Mouse (Mus musculus) MEL (cell line): ENCODE data around the gene Numbl.

Source experiments
- CTCF ChIP-seq, 3 experiments: IDR thresholded peaks in 2 of 3; conservative IDR thresholded peaks in 1 of 3; 2 replicates each; pipeline ENCODE4 v1.5.1; 2011 to 2012; ENCODE audit warnings: low read length in 3 of 3, low read depth in 2 of 3, mild to moderate bottlenecking in 2 of 3, improper control_type of control experiment in 1 of 3, inconsistent platforms in 1 of 3, mixed read lengths in 1 of 3, moderate library complexity in 1 of 3; ENCODE audit not compliant: control insufficient read depth in 1 of 3, insufficient read depth in 1 of 3, poor library complexity in 1 of 3, severe bottlenecking in 1 of 3
- ELF1 ChIP-seq: IDR thresholded peaks from 2 replicates; pipeline ENCODE4 v1.6.1; 2014; ENCODE audit warnings: low read depth, mild to moderate bottlenecking, inconsistent platforms, low read length, improper control_type of control experiment, moderate library complexity
- EP300 ChIP-seq, 2 experiments: IDR thresholded peaks; 2 replicates each; pipeline ENCODE4 v1.6.1; 2011; ENCODE audit warnings: improper control_type of control experiment in 2 of 2, low read length in 2 of 2, low read depth in 1 of 2, mild to moderate bottlenecking in 1 of 2
- MXI1 ChIP-seq: IDR thresholded peaks from 2 replicates; pipeline ENCODE4 v1.6.1; 2011; ENCODE audit warnings: mild to moderate bottlenecking, low read depth, low read length, improper control_type of control experiment
- MYC ChIP-seq: IDR thresholded peaks from 2 replicates; pipeline ENCODE4 v1.6.1; 2011; ENCODE audit warnings: low read depth, mild to moderate bottlenecking, low read length, improper control_type of control experiment, moderate library complexity
- POLR2A ChIP-seq, 2 experiments: IDR thresholded peaks; 2 replicates each; pipeline ENCODE4 v1.6.1; 2011 to 2012; ENCODE audit warnings: low read length in 2 of 2, mild to moderate bottlenecking in 2 of 2, control low read depth in 1 of 2, improper control_type of control experiment in 1 of 2, low read depth in 1 of 2, moderate library complexity in 1 of 2; ENCODE audit not compliant: control insufficient read depth in 1 of 2, insufficient read depth in 1 of 2, poor library complexity in 1 of 2
- USF2 ChIP-seq, 2 experiments: IDR thresholded peaks; 2 replicates each; pipeline ENCODE4 v1.6.1; 2011 to 2012; ENCODE audit warnings: improper control_type of control experiment in 2 of 2, low read length in 2 of 2, borderline replicate concordance in 1 of 2, inconsistent platforms in 1 of 2, low read depth in 1 of 2, mild to moderate bottlenecking in 1 of 2; ENCODE audit not compliant: insufficient read depth in 1 of 2
- ZC3H11A ChIP-seq: IDR thresholded peaks from 2 replicates; pipeline ENCODE4 v1.6.1; 2012; ENCODE audit warnings: low read depth, mild to moderate bottlenecking, inconsistent platforms, low read length, improper control_type of control experiment

GRCm38 (mm10) chr7:27328161-27328560, 69.9 kb downstream of the Numbl start:
- no peak for TF ChIP-seq USF2 (IDR thresholded peaks at IDR 0.05; ENCODE audit: borderline replicate concordance in 1 of 2, insufficient read depth in 1 of 2, low read depth in 1 of 2, low read length in 2 of 2)
- TF ChIP-seq MXI1 = no peak
- TF ChIP-seq ZC3H11A = no peak
- no peak for TF ChIP-seq ELF1
- TF ChIP-seq CTCF (IDR thresholded peaks at IDR 0.05 in 2 of 3, conservative IDR thresholded peaks at IDR 0.05 in 1 of 3; ENCODE audit: control insufficient read depth in 1 of 3, insufficient read depth in 1 of 3, low read depth in 2 of 3, low read length in 3 of 3, poor library complexity in 1 of 3, severe bottlenecking in 1 of 3) = no peak
- TF ChIP-seq EP300 (IDR thresholded peaks at IDR 0.05; ENCODE audit: low read depth in 1 of 2, low read length in 2 of 2) = no peak
- no peak for TF ChIP-seq MYC
- no peak for TF ChIP-seq POLR2A (IDR thresholded peaks at IDR 0.05; ENCODE audit: control insufficient read depth in 1 of 2, insufficient read depth in 1 of 2, low read depth in 1 of 2, low read length in 2 of 2, poor library complexity in 1 of 2)
